Mouse (Mus musculus): Measurements from ENCODE around the gene Tmem254b.
"Not testable (repeated sequence)": the region's sequence is repeated elsewhere in the genome, so short reads cannot be mapped to it uniquely, and the experiment has no call there.

Tmem254b gene

DNA sequence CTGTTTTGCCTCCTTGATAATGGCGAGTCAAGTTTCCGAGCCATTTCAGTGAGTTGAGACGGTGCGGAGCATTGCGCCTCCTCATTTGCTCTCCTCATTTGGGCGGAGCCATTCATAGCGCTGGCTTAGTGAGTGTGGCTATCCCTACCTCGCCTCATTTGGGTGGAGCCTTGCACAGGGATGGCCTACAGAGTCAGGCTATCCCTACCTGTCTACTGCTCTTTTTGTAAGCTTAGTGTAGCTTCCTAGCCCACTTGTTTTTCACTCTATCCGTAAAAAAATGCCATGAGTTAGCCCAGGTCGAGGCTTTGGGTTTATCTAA lies at the start of gene Tmem254b:
TSS of gene Tmem254b (minus strand) at position 116 of the 322 bp plus-strand sequence.
- not testable (repeated sequence) for DNase-seq

DNA sequence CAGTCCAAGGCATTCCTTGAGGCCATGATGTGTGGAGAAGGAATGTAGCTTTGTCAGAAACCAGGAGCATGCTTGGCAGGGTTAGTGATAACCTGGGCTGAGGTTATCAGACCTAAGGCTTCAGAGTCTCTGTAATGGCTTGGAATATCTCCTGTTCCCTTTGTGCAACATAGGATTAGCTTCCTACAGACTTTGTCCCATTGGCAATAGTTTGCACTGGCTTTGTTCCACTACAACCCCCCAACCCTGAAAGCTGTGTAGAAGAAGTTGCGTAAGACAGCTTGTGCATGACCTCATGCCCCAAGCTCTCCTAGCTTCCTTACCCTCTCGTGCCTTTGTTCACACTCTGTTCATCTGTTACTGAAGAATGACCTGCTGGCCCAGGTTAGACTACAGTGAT lies 30.3 kb upstream of the Tmem254b start:
- DNase-seq = not testable (repeated sequence)

DNA sequence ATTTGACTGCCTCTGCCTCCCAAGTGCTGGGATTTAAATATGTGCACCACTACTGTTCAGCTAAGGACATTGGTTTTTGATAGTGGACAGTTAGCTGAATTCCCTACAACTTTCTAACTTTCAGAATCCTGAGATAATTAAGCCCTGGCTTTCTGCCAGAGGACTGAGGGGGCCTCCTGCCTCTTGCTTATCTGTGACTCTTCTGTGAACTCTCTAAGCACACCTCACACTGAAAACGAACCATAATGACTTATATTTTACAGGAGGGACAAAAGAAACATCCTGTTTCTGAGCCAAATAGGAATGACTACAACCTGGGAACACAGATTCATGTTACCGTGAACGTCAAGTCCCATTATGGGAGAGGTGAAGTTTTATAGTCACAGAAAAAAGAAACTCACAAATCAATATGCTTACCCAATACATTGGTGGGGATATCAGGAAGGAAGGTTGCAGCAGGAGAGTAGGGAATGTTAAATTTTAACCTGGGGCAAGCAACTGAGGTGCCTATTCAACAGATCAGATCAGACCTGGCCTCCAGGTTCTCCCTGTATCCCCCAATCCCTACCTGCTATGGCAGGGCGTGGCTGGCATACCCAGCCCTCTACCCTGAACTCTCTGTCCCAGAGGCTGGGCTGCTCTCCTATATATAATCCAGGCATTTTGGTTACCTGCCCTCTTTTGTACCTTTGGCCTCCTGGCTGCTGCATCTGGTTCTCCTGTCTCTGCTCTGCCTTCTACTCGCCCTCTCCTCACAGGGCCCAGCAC lies 9.6 kb upstream of the Tmem254b start:
- DNase-seq = not testable (repeated sequence)

DNA sequence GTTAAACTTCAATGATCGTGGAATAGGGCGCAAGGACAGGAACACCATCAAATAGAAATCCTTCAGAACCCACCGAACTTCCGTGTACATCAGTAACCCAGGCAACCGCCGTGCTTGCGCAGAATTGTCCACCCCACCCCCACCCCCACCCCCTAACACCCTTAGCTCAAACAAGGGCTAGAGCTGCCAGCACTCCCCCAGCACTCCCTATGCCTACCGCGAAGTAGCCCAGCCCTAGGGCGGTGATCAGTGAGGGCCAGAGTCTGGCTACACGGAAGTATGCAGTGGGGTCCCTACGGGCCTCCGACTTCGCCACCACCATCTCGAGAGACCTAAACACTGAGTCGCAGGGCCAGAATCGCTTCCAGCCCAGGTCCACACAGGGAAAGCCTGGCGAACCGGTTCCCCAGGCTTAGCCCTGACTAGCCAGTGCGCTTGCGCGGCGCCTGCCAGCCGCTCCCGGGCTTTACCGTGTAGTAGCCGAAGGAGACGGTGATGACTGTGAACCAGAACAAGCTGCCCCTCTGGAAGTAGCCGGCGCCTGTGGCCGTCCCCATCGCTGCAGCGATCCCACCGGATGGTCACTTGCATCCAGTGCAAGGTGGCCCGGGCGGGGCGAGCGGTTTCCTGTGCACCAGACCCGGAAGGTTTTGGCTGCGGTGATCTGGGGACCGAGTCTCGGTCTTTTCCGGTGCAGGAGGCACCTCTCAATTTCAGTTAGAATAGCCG lies 480 bp downstream of the Tmem254b start:
- DNase-seq = not testable (repeated sequence)

DNA sequence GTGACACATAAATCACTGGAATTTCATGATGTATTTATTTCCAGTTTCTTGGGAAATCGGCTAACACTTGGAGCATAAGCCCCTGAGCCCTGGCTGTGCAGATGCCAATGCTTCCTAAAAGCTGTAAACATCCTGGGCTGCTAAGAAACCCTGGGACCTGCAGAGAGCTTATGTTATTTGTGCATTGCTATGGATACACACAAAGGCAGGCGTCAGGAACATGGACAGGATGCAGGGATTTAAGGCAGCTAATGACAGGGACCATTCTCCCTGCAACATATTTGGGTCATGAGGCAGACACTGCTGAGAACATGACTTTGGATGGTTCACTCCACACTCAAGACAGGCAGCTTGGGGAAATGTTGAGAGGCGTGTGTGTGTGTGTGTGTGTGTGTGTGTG lies 9.0 kb downstream of the Tmem254b start:
- DNase-seq = not testable (repeated sequence)

DNA sequence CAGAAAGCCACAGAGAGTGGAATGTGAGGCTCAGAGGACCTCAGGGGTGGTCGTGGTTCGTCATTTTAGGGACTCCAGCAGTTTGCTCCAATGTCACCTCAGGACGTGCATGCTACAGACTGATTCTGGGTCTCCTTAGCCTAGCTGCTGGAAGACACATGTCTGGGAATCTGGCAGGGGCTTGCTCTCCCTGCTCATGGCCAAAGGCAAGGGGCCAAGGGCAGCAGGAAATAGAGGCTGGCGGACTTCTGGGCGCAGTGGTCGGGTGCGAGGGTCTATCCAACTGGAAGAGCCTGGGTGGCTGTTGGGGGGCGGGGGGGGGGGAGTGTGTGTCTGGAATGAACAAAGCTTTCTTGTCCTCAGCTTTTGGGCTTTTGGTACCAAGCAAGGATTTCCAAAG lies 18.5 kb downstream of the Tmem254b start:
- DNase-seq = not testable (repeated sequence)

DNA sequence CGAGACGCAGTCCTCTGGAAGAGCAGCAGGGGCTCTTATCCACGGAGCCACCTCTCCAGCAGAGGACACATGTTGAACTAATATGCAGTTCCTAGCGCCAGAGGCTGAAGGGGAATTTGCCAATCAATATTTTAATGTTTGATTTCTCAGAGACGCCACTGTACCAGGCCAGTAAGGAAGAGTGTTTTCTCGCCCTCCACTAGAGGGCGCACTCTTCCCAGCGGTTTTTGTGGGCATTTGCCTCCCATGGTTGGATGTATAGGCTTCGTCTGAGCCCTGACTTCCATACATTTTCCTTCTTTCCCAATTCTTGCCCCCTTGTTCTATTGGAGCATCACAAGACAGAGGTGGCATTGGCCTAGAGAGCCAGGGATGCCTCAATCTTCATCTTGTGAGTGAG lies 20.2 kb downstream of the Tmem254b start:
- DNase-seq = not testable (repeated sequence)

DNA sequence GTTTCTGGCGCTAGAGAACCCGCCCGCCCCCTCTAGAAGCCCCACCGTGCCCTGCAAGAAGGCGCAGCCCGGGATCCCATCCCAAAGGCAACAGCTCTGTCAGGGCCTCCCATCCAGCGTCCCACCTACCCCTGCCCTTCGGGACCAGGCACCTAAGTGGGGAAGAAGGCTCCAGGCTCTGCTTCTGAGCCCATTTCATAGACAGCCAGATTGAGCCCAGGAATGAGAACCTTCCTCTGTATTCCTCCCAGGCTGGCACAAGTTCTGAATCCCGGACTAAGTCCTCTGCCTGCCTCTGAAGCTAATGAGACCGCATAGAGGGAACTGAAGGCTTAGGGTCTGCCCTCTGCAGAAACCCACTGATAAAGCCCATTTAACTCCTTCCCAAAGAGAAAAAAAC lies 24.5 kb downstream of the Tmem254b start, which contains the start of gene Plac9b:
TSS of gene Plac9b (minus strand) at position 101 of the 400 bp plus-strand sequence.
- not testable (repeated sequence) for DNase-seq

DNA sequence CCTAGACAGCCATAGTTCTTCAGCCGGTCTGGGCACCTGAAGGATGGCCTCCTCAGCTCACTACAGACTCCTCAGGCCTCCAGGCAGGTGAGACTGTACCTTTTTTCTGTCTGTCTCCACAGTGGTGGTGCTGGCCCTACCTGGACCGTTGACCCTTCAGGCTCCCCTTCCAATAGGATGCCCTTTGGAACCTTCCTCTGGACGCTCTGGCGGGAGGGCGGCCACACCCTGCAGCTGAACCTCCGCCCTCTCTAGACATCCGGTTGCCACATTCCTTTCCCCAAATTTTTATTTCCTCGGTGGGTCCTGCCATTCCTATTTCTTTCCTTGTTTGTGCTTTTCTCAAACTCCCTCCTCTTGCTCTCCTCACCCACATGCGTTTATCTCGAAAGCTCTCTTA lies 25.2 kb downstream of the Tmem254b start:
- not testable (repeated sequence) for DNase-seq

DNA sequence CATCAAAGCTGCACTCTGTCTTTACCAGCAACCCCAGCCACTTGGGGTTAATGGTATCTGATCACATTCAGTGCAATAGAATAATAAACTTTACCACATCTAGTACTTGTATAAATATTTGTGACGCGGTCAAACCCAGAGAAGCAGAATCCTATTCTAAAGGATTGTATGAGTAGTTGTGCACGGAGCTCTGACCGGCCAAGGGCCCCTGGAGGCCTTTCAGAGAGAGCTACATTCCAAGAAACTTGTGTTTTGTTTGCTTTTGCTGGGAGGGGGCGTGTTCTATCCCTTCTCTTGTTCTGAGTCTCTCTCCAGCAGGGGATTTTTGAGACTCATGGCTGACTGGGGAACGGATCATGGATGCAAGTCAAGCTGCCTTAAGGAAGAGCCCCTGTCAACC lies 31.8 kb downstream of the Tmem254b start:
- not testable (repeated sequence) for DNase-seq

DNA sequence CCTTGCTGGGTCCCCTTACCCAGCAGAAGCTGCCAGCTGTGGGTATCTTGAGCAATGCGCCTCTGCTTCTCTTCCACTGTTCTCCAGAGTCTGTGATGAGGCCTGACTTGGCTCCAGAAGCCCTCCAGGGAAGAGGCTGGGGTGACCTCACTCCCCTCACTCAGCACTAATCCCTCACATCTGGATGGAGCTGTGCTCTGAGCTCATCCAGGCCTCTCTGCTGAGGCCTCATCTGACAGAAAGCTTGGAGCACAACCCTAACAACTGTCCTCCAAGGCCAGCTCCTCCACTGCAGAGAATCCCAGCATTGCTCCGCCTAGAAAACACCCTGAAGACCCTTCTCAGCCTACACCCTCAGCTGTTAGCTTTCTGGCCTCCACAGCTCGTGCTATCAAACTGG lies 32.9 kb downstream of the Tmem254b start:
- DNase-seq = not testable (repeated sequence)

DNA sequence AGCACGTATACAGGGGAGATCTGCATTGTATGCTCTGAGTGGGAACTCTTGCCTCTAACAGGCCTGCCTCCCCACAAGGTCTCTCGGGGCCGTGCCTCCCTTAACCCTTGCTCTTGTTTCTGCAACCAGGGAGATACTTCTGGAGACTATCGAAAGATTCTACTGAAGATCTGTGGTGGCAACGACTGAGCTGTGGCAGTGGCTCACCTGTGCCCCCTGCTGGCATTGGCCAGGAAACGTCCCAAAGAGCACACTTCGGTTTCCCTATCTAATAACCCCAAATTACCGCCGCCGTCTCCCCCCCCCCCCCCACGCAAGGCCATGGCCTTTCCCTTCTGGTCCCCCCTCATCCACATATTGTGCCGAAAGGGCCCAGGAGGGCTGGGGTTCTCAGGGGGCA lies 41.6 kb downstream of the Tmem254b start:
- DNase-seq = not testable (repeated sequence)

DNA sequence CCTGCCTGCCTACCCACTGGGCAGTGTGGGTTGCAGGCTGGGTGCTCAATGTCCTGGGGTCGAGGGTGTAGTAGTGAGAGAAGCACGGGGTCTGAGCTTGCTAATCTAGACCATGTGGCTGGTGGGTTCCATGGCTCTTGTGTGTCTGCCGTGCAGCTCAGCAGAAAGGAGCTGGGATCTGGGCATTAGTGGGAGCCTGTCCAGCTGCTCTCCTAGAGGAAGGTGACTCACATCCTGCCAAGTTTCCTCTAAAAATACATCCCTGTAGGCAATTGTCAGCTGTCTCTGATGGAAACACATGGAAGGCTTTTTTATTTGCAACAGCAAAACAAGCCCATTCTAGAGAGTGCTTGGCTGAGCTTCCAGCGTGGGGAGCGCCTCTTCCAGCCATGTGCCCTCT lies 44.4 kb downstream of the Tmem254b start:
- not testable (repeated sequence) for DNase-seq

DNA sequence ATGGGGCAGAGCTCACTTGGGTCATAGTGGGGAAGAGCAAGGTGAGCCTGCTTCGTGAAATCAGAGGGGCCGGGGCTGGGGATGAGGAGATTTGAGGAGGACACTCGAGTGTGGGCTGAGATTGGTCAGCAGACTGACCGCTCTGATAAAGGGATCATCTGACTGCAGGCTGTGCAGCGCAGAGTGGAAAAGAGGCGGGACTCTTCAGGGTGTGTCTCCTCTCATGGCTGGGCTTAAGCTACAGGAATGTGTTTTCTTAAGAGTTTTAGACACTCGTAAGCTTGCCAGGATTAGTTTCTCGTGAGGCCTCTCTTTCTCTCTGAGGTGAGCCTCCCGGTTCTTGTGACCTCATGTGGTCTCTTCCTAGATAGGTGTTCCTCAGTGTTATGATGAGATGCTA lies 45.7 kb downstream of the Tmem254b start:
- not testable (repeated sequence) for DNase-seq

DNA sequence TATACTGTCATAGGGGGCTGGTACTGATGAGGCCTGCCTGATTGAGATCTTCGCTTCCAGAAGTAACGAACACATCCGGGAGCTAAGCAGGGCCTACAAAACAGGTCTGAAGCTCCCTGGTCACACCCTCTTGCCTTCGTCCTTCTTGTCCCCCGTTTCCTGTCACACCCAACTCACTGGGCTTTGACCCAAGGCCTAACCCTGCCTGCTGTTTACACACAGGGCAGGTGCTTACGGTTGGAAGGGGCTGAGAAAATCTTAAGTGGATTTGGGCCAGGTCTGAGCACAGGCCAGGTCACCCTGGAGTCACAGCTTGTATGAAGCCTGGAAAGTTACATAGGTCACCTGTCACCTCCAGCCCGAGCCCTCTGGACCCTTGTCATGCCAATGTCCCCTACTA lies 50.8 kb downstream of the Tmem254b start:
- not testable (repeated sequence) for DNase-seq

Measured in thymus, postnatal 4 days (tissue).